Mouse (Mus musculus) mouse embryonic stem cell (cell line): ENCODE results near the gene Tox3.

ENCODE experiments used
- in situ Hi-C, 2 experiments: fragments of 300-500 bp; cut with MboI; formaldehyde crosslinking; loops; 1 replicate in 1 of 2; 3 replicates in 1 of 2; pipeline ENCODE4 v1.14.3; 2019 to 2020; ENCODE audit warnings: low sequenced_read_pairs in 2 of 2, low pct_unique_long_range_greater_than_20kb in 1 of 2, mixed read lengths in 1 of 2; ENCODE audit not compliant: unreplicated experiment in 1 of 2

Tox3 gene

DNA sequence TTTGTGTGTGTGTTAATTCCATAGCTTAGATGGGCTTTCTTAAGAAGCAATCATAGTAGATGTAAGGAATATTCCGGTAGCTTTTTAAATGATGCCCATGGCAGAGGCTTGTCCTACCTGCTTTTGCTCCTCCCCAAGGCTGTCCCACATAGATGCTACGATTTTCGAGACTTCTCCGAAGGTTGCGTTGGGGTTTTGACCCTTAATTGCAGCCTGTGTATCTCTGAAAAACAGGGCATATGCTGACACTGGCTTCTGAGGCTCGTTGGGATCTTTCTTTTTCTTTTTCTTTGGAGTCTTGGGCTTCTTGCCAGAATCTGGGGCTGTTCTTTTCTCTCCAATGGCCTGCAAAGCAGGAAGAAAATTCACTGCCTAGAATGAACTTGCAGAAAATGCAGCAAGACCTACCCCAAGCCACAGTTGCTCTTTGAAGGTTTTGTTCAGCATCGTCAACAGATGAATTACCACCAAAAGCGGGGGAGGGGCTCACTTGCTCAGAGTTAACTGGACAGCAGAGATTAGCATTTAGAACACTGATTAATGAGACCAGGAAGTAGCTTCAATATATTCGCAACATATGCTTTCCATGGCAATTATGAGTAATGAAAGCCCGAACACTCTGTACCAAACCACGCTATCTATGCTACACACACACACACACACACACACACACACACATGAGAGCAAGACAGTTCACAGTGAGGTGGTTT lies 93.8 kb downstream of the Tox3 start:
- in situ Hi-C loops, result no loop called here

- in situ Hi-C loops, result no loop called here
These were observed 101.8 kb downstream of the Tox3 start for GRCm38 (mm10) chr8:90246357-90246756.

DNA sequence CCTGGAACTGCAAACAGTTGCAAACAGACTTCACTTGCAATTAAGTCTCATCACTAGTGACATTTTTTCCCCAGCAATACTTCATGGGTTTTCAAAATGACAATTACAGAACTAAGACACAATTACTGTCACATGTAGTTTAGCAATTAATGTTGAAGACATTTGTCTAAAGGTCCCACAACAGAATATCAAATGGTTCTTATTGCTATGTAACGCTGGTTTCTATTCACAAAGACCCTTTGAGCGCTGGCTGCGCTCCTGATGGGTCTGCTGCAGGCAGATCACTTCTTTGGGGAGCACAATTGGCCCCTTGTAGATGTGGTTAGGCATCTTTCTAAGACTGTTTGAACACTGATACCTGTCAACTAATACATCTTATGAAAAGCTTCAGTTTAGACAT lies 102.3 kb downstream of the Tox3 start:
- in situ Hi-C loops, result no loop called here

- in situ Hi-C loops, result no loop called here
These were observed 103.0 kb downstream of the Tox3 start for GRCm38 (mm10) chr8:90245187-90245586.

GRCm38 (mm10) chr8:90244458-90245145 lies 103.5 kb downstream of the Tox3 start:
- in situ Hi-C loops, result no loop called here

DNA sequence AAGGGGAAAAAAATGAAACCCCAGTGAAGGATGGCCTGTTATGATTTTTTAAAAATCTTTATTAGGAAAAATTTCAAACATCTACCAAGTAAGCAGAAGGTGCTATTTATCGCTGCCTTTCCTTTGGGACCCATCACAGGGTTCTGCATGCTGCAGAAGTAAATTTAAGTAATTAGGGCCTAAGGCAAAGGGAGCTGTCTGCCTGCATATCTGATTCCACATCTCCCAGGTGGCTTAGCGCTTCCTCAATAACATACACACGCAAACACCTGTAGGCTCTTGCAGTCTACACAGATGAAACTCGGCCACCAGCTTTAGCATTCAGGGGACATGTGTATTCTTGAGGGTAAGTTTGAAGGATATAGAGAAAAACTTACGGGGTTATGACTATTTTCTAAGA lies 104.2 kb downstream of the Tox3 start:
- in situ Hi-C loops, result no loop called here

DNA sequence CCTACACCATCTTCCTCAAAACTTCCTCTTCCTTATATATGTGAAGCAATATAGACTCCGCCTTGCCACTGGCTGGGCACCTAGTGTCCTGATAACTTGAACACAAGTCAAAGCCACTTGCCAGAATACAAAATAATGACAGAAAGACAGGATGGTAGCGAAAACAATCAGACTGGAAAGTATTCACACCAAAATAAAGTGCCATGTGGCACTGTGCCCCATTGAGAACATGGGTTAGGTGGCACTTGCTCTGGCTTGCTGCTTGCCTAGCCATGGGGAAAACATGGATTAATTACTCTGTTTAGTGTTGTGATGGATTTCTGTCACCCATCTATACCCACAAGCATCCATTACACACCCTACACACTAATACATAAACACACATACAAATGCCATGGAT lies 105.8 kb downstream of the Tox3 start:
- in situ Hi-C loops, result no loop called here

GRCm38 (mm10) chr8:90241461-90241860 lies 106.7 kb downstream of the Tox3 start:
- in situ Hi-C loops, result no loop called here

- in situ Hi-C loops, result no loop called here
These were observed 115.6 kb downstream of the Tox3 start for GRCm38 (mm10) chr8:90232501-90232900.

GRCm38 (mm10) chr8:90224172-90224571 lies 124.0 kb downstream of the Tox3 start:
- in situ Hi-C loops, result no loop called here

- in situ Hi-C loops, result no loop called here
These were observed 138.8 kb downstream of the Tox3 start for GRCm38 (mm10) chr8:90209105-90210037.
